Mouse (Mus musculus): ENCODE measurements around the gene Stk38l. TPM values are rescaled to one million over a fixed set of nuclear protein-coding genes. Genes with fewer than 3 reads are reported as not detected.

Gene Stk38l
- total RNA-seq (2021), result 10 to 100 TPM; 11.4 to 11.8 TPM
- long read RNA-seq, experiment 1, full-length matches to known transcripts, result 15 of 25 reads
- long read RNA-seq, experiment 1, partial matches to known transcripts, result 3 of 25 reads
- long read RNA-seq, experiment 1, other reads (novel, unspliced or antisense), result 7 of 25 reads
- long read RNA-seq, experiment 2, full-length matches to known transcripts, result 10 of 16 reads
- long read RNA-seq, experiment 2, partial matches to known transcripts, result 0 of 16 reads
- long read RNA-seq, experiment 2, other reads (novel, unspliced or antisense), result 6 of 16 reads

DNA sequence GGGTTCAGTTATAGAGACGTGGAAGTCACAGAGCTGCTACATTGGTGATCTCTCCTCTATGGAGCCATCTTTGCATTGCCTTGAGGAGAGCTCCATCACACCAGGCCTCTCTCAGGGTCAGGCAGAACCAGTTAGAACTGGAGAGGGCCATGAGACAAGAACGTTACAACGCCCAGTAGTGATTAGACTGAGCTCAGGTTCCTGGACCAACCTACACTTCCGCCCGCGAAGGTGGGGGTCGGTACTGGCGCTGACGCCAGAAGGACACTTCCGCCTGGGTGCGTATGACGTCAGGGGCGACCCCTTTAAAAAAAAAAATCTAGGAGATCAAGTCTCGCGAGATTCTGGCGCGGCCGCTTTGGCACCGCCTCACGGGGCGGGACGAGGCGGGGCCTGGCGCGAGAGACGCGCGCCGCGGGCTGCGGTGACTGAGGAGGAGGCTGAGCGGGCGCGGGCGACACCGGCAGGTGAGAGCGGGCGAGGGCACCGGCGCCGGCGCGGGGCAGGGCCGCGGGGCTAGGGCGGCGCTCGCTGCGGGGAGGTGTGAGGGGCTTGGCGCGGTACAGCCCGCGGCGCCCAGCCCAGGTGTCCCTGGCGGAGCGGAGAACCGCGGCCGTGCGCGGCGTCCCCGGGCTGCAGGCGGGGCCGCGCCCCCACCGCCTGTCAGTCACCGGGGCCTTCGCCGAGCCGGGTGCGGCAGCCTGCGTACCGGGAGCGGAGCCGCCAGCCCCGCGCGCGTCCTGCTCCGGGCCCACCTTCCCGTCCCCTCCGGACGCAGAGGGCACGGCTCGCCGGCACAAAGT is at the start of gene Stk38l:
Gene Stk38l, plus strand, starts transcription at position 415 of the 803 bp plus-strand sequence.
- peak; percentile 96 for DNase-seq
- H3K27ac ChIP-seq, result peak within 1 kb of the TSS; percentile 94
- TF ChIP-seq CTCF (IDR thresholded peaks at IDR 0.05), result peak; percentile 36
- intact Hi-C loops (cut with DNase I), result loop anchor here (5.0 to 10.0 kb wide), 2 partner anchors 38 to 60 kb away; no protein-coding TSS in a partner anchor
- H3K4me3 ChIP-seq, result peak within 1 kb of the TSS; percentile 92

GRCm38 (mm10) chr6:146676904-146677303 is 47.9 kb upstream of the Stk38l start:
- intact Hi-C loops (cut with DNase I), result no loop called here
- no peak for TF ChIP-seq CTCF (IDR thresholded peaks at IDR 0.05)
- DNase-seq, result no peak
- Histone ChIP-seq H3K4me3 (no peak overlapping the region), H3K27ac (no peak overlapping the region)

GRCm38 (mm10) chr6:146678136-146679070 is 46.4 kb upstream of the Stk38l start:
- intact Hi-C loops (cut with DNase I), result no loop called here
- DNase-seq, result no peak
- TF ChIP-seq CTCF (IDR thresholded peaks at IDR 0.05), result no peak
- Histone ChIP-seq H3K27ac (no peak overlapping the region), H3K4me3 (no peak overlapping the region)

DNA sequence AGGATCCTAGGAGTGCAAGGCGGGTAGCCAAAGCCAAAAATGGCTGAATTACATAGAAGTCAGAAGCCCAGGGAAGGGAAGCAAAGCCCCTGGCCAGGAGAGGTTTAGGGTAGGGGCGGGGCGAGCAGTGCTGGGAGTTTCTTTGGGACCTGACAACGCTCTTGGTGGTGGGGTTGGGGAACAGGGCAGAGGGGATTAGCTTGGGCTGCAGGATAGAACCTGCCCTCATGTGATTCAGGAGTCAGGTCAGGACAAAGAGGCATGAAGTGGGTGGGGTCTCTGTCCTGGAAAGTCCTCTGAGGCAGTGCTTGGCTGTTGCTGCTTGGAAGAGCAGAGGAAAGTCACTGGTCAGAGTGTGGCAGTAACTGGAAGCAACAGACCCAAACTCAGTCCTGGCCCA is 40.9 kb upstream of the Stk38l start:
- intact Hi-C loops (cut with DNase I), result no loop called here
- H3K27ac ChIP-seq, result peak overlapping the region; percentile 77
- H3K4me3 ChIP-seq, result no peak overlapping the region
- DNase-seq, result no peak
- no peak for TF ChIP-seq CTCF (IDR thresholded peaks at IDR 0.05)

DNA sequence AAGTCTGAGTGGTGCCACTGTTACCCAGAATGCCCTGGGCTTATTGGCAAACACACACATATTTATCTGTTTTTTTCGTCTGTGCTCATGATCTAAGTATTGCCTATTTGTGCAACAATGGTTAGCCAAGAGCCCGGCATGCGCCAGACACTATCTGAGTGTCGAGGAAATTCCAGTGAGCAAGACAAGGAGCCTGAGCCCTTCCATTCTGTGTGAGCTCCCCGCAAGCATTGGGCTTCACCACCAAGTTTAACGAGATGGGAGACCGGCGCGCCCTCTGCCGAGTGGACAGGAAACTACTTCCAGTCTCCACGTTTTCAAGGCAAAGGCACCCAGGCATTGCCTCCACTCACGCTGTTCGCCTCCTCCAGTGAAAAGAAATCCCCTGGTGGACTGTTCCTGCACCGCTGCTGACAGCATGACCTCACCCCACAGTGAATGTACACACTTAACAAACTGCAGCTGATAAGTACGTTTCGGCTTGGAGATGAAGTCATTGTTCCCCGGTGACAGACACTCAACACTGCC is 39.0 kb upstream of the Stk38l start:
- intact Hi-C loops (cut with DNase I), result no loop called here

GRCm38 (mm10) chr6:146686463-146687196 is 38.2 kb upstream of the Stk38l start:
- Histone ChIP-seq H3K4me3 (no peak overlapping the region; the same call in 1 of the 2 replicates), H3K27ac (peak overlapping the region; percentile 77; the same call in 1 of the 2 replicates)
- intact Hi-C loops (cut with DNase I), result no loop called here
- no peak for DNase-seq
- no peak for TF ChIP-seq CTCF (IDR thresholded peaks at IDR 0.05)

More for the DNA sequence above, 39.0 kb upstream of the Stk38l start:
- Histone ChIP-seq H3K4me3 (peak overlapping the region; percentile 52), H3K27ac (peak overlapping the region; percentile 77; the same call in 1 of the 2 replicates)
- DNase-seq, result peak; percentile 66
- TF ChIP-seq CTCF (IDR thresholded peaks at IDR 0.05), result peak; percentile 57

GRCm38 (mm10) chr6:146688010-146688409 is 36.8 kb upstream of the Stk38l start:
- intact Hi-C loops (cut with DNase I), result no loop called here
- no peak overlapping the region for H3K27ac ChIP-seq
- TF ChIP-seq CTCF (IDR thresholded peaks at IDR 0.05), result no peak
- no peak overlapping the region for H3K4me3 ChIP-seq
- DNase-seq, result no peak

DNA sequence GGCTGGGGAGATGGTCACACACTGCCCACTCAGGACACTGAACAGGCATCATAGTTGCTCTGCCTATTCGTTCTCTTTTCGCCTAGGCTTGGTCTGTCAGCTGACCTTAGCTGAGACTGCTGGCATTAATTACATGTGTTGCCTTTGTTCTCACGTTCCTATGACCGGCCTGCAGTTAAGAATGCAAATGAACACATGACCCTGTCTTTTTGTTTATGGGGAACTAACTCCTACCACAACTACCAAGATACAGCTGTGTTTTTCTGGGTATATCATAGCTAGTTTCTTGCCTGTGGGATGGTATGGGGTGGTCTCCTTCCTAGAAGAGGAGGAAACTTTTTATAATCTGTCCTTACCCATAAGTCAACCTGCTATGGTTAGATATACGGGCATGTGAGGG is 35.9 kb upstream of the Stk38l start:
- no peak for TF ChIP-seq CTCF (IDR thresholded peaks at IDR 0.05)
- Histone ChIP-seq H3K27ac (no peak overlapping the region), H3K4me3 (no peak overlapping the region)
- DNase-seq, result no peak
- intact Hi-C loops (cut with DNase I), result no loop called here

DNA sequence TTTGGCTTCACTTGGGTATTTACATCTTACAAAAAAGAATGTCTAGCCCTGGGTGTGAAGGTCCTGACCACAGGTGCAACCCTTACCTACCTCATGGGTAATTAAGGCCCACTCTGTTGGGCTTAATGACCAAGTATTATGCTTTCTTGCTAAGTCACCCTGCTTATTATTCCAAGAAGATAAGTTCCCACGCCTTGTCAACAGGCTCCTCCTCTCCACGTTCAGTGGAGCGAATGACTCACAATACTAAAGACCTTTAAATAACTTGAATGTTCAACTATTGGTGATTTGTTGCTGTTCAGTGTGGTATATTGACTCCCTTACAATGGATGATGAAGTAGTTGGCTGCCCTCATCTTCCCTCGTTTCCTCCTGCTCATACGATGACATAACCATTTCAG is 27.0 kb upstream of the Stk38l start:
- DNase-seq, result no peak
- Histone ChIP-seq H3K27ac (peak overlapping the region; percentile 68), H3K4me3 (no peak overlapping the region)
- TF ChIP-seq CTCF (IDR thresholded peaks at IDR 0.05), result no peak
- intact Hi-C loops (cut with DNase I), result no loop called here

- Histone ChIP-seq H3K4me3 (no peak overlapping the region), H3K27ac (peak overlapping the region; percentile 68)
- DNase-seq, result no peak
- intact Hi-C loops (cut with DNase I), result no loop called here
- TF ChIP-seq CTCF (IDR thresholded peaks at IDR 0.05), result no peak
Measured at GRCm38 (mm10) chr6:146698376-146698775, 26.4 kb upstream of the Stk38l start.

DNA sequence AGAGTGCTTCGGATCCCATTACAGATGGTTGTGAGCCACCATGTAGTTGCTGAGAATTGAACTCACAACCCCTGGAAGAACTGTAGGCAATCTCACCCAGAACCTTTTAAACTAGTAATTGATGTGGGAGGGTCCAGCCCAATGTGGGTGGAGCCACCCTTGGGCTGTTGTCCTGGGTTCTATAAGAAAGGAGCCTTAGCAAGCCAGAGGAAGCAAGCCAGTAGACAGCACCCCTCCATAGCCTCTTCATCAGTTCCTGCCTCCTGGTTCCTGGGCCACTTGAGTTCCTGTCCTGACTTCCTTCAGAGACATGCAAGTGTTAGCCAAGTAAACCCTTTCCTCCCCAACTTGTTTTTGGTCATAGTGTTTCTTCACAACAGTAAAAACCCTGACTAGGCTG is 24.3 kb upstream of the Stk38l start:
- Histone ChIP-seq H3K27ac (peak overlapping the region; percentile 24; the same call in 1 of the 2 replicates), H3K4me3 (no peak overlapping the region)
- TF ChIP-seq CTCF (IDR thresholded peaks at IDR 0.05), result no peak
- intact Hi-C loops (cut with DNase I), result no loop called here
- no peak for DNase-seq

All from gastrocnemius, adult 2 months (tissue).